Mouse (Mus musculus) thymus, adult 2 months (tissue): Measurements from ENCODE around the gene Ap2a2. TPM values are rescaled to one million over a fixed set of nuclear protein-coding genes. Genes with fewer than 3 reads are reported as not detected.

Experiments
- DNase-seq: peaks from one replicate; pipeline ENCODE4 v3.0.0; 2021
- H3K27ac ChIP-seq: fragments of 200-500 bp; 2 replicates; pipeline ENCODE4 v1.5.1; 2012; ENCODE audit warnings: low read length, control low read depth; ENCODE audit not compliant: control insufficient read depth, insufficient read depth
- H3K27me3 ChIP-seq: fragments of 200-500 bp; 2 replicates; pipeline ENCODE4 v1.6.1; 2012; ENCODE audit warnings: mild to moderate bottlenecking, low read length, moderate library complexity, mixed read lengths; ENCODE audit not compliant: control insufficient read depth, insufficient read depth
- H3K36me3 ChIP-seq: fragments of 200-500 bp; 2 replicates; pipeline ENCODE4 v1.6.1; 2012; ENCODE audit warnings: mild to moderate bottlenecking, low read length, moderate library complexity; ENCODE audit not compliant: control insufficient read depth, insufficient read depth
- H3K4me1 ChIP-seq: fragments of 200-500 bp; replicated peaks from 2 replicates; pipeline ENCODE4 v1.6.1; 2012; ENCODE audit warnings: low read length; ENCODE audit not compliant: control insufficient read depth, insufficient read depth
- H3K4me3 ChIP-seq: fragments of 200-500 bp; 2 replicates; pipeline ENCODE4 v1.5.1; 2012; ENCODE audit warnings: mild to moderate bottlenecking, low read length, control low read depth, moderate library complexity; ENCODE audit not compliant: control insufficient read depth, insufficient read depth
- CTCF ChIP-seq: fragments of 200-500 bp; IDR thresholded peaks from 2 replicates; pipeline ENCODE4 v1.5.1; 2012; ENCODE audit warnings: mild to moderate bottlenecking, control low read depth, low read length, moderate library complexity, borderline replicate concordance; ENCODE audit not compliant: control insufficient read depth, poor library complexity, insufficient read depth; ENCODE audit errors: extremely low read depth
- POLR2A ChIP-seq: fragments of 200-500 bp; IDR thresholded peaks from 2 replicates; pipeline ENCODE4 v1.6.1; 2012; ENCODE audit warnings: mild to moderate bottlenecking, low read length, control low read depth, moderate library complexity; ENCODE audit not compliant: control insufficient read depth, poor library complexity, insufficient read depth; ENCODE audit errors: extremely low read depth
- WGBS: fragments of 180-500 bp; shearing (Covaris S2); methylation state at CpG from one replicate; pipeline ENCODE4 v1.1.7; 2018; 5-methylcytosine and 5-hydroxymethylcytosine counted together
- polyA plus RNA-seq: library from polyadenylated mRNA; depleted of rRNA; stranded (reverse); fragments of >200 nt; gene quantifications from 2 replicates; pipeline ENCODE4 v1.2.3, GENCODE M21; 2012

Ap2a2 gene
- polyA plus RNA-seq, 1 experiment: 40.9 TPM

DNA sequence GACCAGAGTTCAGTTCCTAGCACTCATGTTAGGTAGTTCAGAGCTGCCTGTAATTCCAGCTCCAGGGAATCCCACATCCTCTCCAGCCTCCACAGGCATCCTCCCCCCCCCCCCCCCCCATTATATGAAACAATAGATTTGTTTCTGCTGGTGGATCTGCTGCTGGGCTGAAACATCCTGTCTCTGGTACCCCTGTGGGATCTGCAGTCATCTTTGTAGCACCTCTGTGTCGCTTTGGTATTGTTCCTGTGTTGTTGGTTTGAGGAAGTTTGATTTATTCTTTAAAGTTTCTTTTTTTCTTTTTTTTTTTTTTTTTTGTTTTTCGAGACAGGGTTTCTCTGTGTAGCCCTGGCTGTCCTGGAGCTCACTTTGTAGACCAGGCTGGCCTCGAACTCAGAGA lies 13.5 kb downstream of the Ap2a2 start:
- Histone ChIP-seq H3K4me3 (no peak overlapping the region), H3K4me1 (peaks cover 13% of the 10 kb centered on the region), H3K27ac (no peak overlapping the region), H3K27me3 (no peaks in the 10 kb centered on the region), H3K36me3 (no peaks in the 10 kb centered on the region)
- WGBS: 36% methylated on average over 3 of the region's 3 CpGs
- DNase-seq: no peak
- TF ChIP-seq CTCF: no peak
- no peak for TF ChIP-seq POLR2A

DNA sequence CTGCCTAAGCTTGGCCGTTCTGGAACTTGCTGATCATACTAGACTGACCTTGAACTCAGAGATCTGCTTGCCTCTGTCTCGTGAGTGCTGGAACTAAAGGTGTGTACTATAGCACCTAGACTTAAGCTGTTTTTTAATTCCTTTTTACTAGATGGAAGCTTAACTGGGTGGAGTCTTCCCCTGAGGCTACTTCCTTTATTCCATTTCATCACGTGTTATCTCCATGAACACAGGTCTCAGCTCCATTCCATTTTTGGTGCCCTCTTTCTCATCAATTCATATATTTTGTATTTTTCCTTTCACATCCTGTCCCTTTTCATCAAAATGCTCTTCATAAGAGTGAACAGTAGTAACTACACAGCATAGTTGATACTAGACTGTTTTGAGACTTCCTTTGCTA lies 15.8 kb downstream of the Ap2a2 start:
- no peak overlapping the region for H3K4me3 ChIP-seq
- H3K36me3 ChIP-seq: no peaks in the 10 kb centered on the region
- WGBS: 76% methylated on average over 3 of the region's 3 CpGs
- H3K27me3 ChIP-seq: no peaks in the 10 kb centered on the region
- DNase-seq: no peak
- peaks cover 13% of the 10 kb centered on the region for H3K4me1 ChIP-seq
- no peak overlapping the region for H3K27ac ChIP-seq
- no peak for TF ChIP-seq POLR2A
- no peak for TF ChIP-seq CTCF

DNA sequence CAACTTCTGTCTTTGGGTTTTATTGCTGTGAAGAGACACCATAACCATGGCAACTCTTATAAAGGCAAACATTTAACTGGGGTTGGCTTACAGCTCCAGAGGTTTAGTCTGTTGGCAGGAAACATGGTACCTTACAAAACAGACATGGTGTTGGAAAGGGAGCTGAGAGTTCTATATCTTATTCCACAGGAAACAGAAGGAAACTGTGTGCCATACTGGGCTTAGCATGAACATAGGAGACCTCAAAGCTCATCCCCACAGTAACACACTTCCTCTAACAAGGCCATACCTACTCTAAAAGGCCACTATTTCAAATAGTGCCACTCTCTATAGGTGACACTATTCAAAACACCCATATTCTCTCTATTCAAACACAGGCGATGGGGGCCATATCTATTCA lies 16.5 kb downstream of the Ap2a2 start:
- no peak overlapping the region for H3K4me3 ChIP-seq

DNA sequence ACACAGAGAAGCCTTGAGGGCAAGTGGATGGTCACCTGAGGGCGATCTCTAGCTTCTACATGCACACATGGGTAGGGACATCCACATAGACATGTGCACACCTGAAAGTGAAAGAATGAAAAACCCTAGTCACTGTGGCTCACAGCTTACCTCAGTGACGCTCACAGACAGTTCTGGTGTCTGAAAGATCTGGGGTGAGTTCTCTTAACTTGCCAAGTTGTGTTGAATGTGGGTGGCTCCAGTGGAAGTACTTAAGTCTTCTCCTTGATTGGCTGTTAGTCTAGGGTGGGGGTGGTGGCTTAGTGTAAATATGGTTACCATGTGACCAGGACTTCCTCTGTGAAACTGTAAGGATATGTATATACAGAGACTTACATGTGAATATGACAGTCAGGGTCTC lies 17.0 kb downstream of the Ap2a2 start:
- peaks cover 10% of the 10 kb centered on the region for H3K4me1 ChIP-seq
- no peak overlapping the region for H3K4me3 ChIP-seq
- no peaks in the 10 kb centered on the region for H3K36me3 ChIP-seq
- WGBS: 49% methylated on average over 2 of the region's 2 CpGs
- no peaks in the 10 kb centered on the region for H3K27me3 ChIP-seq
- H3K27ac ChIP-seq: peak overlapping the region; percentile 60; the same call in 1 of the 2 replicates
- no peak for DNase-seq
- TF ChIP-seq POLR2A: no peak
- TF ChIP-seq CTCF: no peak

More for the DNA sequence above, 16.5 kb downstream of the Ap2a2 start:
- DNase-seq: no peak
- Histone ChIP-seq H3K27ac (peak overlapping the region; percentile 60; the same call in 1 of the 2 replicates), H3K4me1 (peaks cover 13% of the 10 kb centered on the region), H3K36me3 (no peaks in the 10 kb centered on the region), H3K27me3 (no peaks in the 10 kb centered on the region)
- TF ChIP-seq POLR2A (no peak), CTCF (no peak)
- WGBS: 96% methylated on average over 1 of the region's 1 CpGs

DNA sequence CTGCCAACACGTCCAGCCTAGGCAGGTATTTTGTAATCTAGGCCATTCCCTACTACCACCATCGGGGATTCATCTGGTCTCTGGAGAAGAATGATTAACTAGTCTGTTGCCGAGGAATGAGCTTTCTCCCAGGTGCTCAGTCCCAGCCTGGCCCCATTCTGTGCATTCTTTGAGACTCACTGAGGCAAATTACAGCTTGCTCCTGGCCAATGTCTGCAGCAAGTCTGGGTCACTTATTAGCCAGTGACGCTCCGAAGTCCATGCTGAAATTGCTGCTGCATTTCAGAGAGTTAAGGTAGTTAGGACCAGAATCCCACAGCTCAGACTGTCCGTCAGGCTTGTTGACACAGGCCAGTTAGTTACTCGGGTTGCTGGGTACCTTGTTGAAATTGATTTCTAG lies 19.4 kb downstream of the Ap2a2 start:
- peaks cover 4% of the 10 kb centered on the region for H3K4me1 ChIP-seq
- H3K27me3 ChIP-seq: no peaks in the 10 kb centered on the region
- H3K36me3 ChIP-seq: no peaks in the 10 kb centered on the region
- no peak overlapping the region for H3K27ac ChIP-seq
- DNase-seq: no peak
- 96% methylated on average over 7 of the region's 7 CpGs for WGBS
- no peak overlapping the region for H3K4me3 ChIP-seq
- no peak for TF ChIP-seq POLR2A
- TF ChIP-seq CTCF: no peak

DNA sequence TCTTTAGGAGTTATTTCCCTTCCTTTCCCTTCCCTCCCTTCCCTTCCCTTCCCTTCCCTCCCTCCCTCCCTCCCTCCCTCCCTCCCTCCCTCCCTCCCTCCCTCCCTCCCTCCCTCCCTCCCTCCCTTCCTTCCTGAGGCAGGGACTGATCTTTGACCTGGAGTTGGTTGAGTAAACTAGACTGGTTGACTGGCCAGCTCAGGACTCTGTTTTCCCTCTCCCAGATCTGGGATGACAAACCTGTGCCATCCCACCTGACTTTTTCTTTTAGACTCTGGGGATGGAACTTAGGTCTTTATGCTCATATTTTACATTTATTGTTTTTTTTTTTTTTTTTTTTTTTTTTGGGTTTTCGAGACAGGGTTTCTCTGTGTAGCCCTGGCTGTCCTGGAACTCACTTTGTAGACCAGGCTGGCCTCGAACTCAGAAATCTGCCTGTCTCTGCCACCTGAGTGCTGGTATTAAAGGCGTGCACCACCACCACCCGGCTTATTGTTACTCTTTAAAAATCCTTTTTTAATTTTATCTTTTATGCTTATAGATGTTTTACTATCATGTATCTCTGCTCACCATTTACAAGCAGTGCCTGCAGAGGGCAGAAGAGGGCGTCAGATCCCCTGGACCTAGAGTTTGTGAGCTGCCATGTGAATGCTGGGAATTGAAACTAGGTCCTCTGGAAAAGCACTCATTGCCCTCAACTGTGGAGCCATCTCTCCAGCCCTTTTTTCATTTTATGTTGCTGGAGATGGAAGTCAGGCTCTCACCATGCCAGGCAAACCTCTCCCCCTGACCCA lies 22.3 kb downstream of the Ap2a2 start:
- no peak for DNase-seq
- TF ChIP-seq CTCF: no peak
- TF ChIP-seq POLR2A: no peak
- no peak overlapping the region for H3K27ac ChIP-seq

More for the DNA sequence above, 22.3 kb downstream of the Ap2a2 start:
- Histone ChIP-seq H3K27me3 (no peaks in the 10 kb centered on the region), H3K4me3 (no peak overlapping the region), H3K36me3 (no peaks in the 10 kb centered on the region), H3K4me1 (no peaks in the 10 kb centered on the region)
- 81% methylated on average over 5 of the region's 5 CpGs for whole genome bisulfite sequencing
